ENCODE assay signal across 8 mouse cellular contexts in genomic region chr12:112195019-112195418, GRCm38 (mm10). TPM values are rescaled to one million over a fixed set of nuclear protein-coding genes. Genes with fewer than 3 reads are reported as not detected.
DNase-seq lines count a peak whose midpoint lies in the region; ATAC-seq and TF ChIP-seq lines count a peak whose summit lies in the region.

No protein-coding gene starts in this region.

- peak overlapping the region; percentile 44 for H3K4me3 ChIP-seq in heart, embryonic 10.5 days
- H3K4me3 ChIP-seq in limb, embryonic 15.5 days, result no peak overlapping the region
- no peak overlapping the region for H3K4me3 ChIP-seq in kidney, adult 2 months (ENCODE audit: insufficient read depth, low read depth, low read length)

- ATAC-seq in limb, embryonic 15.5 days (ENCODE audit: insufficient number of reproducible peaks, low FRiP score, low TSS enrichment, low read depth), result no peak

- no peak for DNase-seq in heart, embryonic 10.5 days (ENCODE audit: low spot score)
- no peak for DNase-seq in heart, adult 8-10 months (ENCODE audit: low spot score)
- DNase-seq in retina, postnatal 1 day, result peak; percentile 51
- no peak for DNase-seq in retina, embryonic 14.5 days (ENCODE audit: low spot score)
- no peak for DNase-seq in right cerebral cortex, postnatal 36 days (ENCODE audit: low spot score in 2 of 2)
- no peak for DNase-seq in kidney, adult 2 months
- no peak for DNase-seq in T-cell, adult 2 months (ENCODE audit: low spot score)

- peak overlapping the region; percentile 32; the same call in 1 of the 2 replicates for H3K27ac ChIP-seq in heart, embryonic 10.5 days
- H3K27ac ChIP-seq in limb, embryonic 15.5 days, result no peak overlapping the region
- no peak overlapping the region for H3K27ac ChIP-seq in kidney, adult 2 months (ENCODE audit: insufficient read depth, low read depth, low read length)

- 3% methylated on average over 13 of the region's 13 CpGs for WGBS in heart, embryonic 10.5 days
- 11% methylated on average over 13 of the region's 13 CpGs for WGBS in limb, embryonic 15.5 days
- 30% methylated on average over 13 of the region's 13 CpGs for WGBS in kidney, adult 2 months

- no peak overlapping the region for H3K9ac ChIP-seq in limb, embryonic 15.5 days

- 0 out of 2 replicates have a peak overlapping the region, but pooled peaks have one; percentile 10 for H3K4me2 ChIP-seq in limb, embryonic 15.5 days

- no peaks in the 10 kb centered on the region for H3K36me3 ChIP-seq in heart, embryonic 10.5 days
- H3K36me3 ChIP-seq in limb, embryonic 15.5 days, result no peaks in the 10 kb centered on the region
- no peaks in the 10 kb centered on the region for H3K36me3 ChIP-seq in kidney, adult 2 months (ENCODE audit: control insufficient read depth, insufficient read depth, low read length)

- H3K4me1 ChIP-seq in heart, embryonic 10.5 days, result peaks cover 27% of the 10 kb centered on the region
- peaks cover 27% of the 10 kb centered on the region for H3K4me1 ChIP-seq in limb, embryonic 15.5 days
- no peaks in the 10 kb centered on the region for H3K4me1 ChIP-seq in kidney, adult 2 months (ENCODE audit: control insufficient read depth, insufficient read depth, low read length)

- TF ChIP-seq POLR2A in kidney, adult 2 months (IDR thresholded peaks at IDR 0.05; ENCODE audit: low read depth, low read length), result no peak

- peaks cover 65% of the 10 kb centered on the region for H3K27me3 ChIP-seq in heart, embryonic 10.5 days (ENCODE audit: insufficient read depth, poor library complexity, severe bottlenecking)
- H3K27me3 ChIP-seq in limb, embryonic 15.5 days, result 0 out of 2 replicates have a peak, but pooled peaks cover 9% of the 10 kb centered on the region
- H3K27me3 ChIP-seq in kidney, adult 2 months (replicated peaks; ENCODE audit: control insufficient read depth, insufficient read depth, low read length), result no peaks in the 10 kb centered on the region

- no peak for TF ChIP-seq CTCF in kidney, adult 2 months (conservative IDR thresholded peaks at IDR 0.05; ENCODE audit: insufficient read depth, insufficient read length, low read depth, low read length)

- no peaks in the 10 kb centered on the region for H3K9me3 ChIP-seq in heart, embryonic 10.5 days
- no peaks in the 10 kb centered on the region for H3K9me3 ChIP-seq in limb, embryonic 15.5 days

RNA-seq across cellular contexts. Expression of gene Kif26a, which starts 49.0 kb away (rescaled TPM):
- polyA plus RNA-seq in heart, embryonic 10.5 days (2016; fragmentation: Nextera tagmentation; extraction: Ambion mirVana), result 1.0 and 2.1 TPM in 2 replicates
- total RNA-seq in heart, adult 8-10 months (2022), result 10 to 100 TPM in 3 of 4 experiments, 1 to 10 TPM in 1; 9.2 to 13.4 (median 12.3) TPM
- polyA plus RNA-seq in limb, embryonic 15.5 days (2015; fragmentation: Nextera tagmentation; extraction: Ambion mirVana), result 6.3 and 8.7 TPM in 2 replicates
- 3.8 and 4.2 TPM in 2 replicates for polyA plus RNA-seq in kidney, adult 2 months (2012; rRNA removed)
